Mouse (Mus musculus): ENCODE data around the gene Tfeb. TPM values are rescaled to one million over a fixed set of nuclear protein-coding genes. Genes with fewer than 3 reads are reported as not detected.

Tfeb gene
- polyA plus RNA-seq, 1 experiment from 2014 or later, result 2.2 TPM

- peak; percentile 96 for ATAC-seq
- peaks cover 3% of the 10 kb centered on the region; the same call in 1 of the 2 replicates for H3K27me3 ChIP-seq (replicated peaks; ENCODE audit: control insufficient read depth, insufficient read depth, low read length)
- WGBS, result under 1% methylated on average over 76 of the region's 82 CpGs
- peak within 1 kb of the TSS; percentile 89 for H3K9ac ChIP-seq (replicated peaks; ENCODE audit: low read depth, low read length)
- H3K4me2 ChIP-seq (ENCODE audit: low read length), result peak within 1 kb of the TSS; percentile 81
- H3K4me1 ChIP-seq (replicated peaks; ENCODE audit: control insufficient read depth, insufficient read depth, low read length), result peaks cover 10% of the 10 kb centered on the region
- peak within 1 kb of the TSS; percentile 40; the same call in 1 of the 2 replicates for H3K27ac ChIP-seq (ENCODE audit: low read length)
- H3K9me3 ChIP-seq (ENCODE audit: control insufficient read depth, low read length), result no peaks in the 10 kb centered on the region
- no peaks in the 10 kb centered on the region for H3K36me3 ChIP-seq (ENCODE audit: control insufficient read depth, insufficient read depth)
- peak within 1 kb of the TSS; percentile 77 for H3K4me3 ChIP-seq (replicated peaks; ENCODE audit: low read length)
These were observed 42.1 kb upstream of the Tfeb start, which contains the start of gene Prickle4 for GRCm38 (mm10) chr17:47694503-47695336. Gene Prickle4, minus strand, starts transcription at chr17:47694736.

- 0% methylated on average over 10 of the region's 23 CpGs for WGBS
- peak overlapping the region; percentile 40; the same call in 1 of the 2 replicates for H3K27ac ChIP-seq (ENCODE audit: low read length)
- no peaks in the 10 kb centered on the region for H3K36me3 ChIP-seq (ENCODE audit: control insufficient read depth, insufficient read depth)
- peak overlapping the region; percentile 77 for H3K4me3 ChIP-seq (replicated peaks; ENCODE audit: low read length)
- peak; percentile 23 for ATAC-seq
- peak overlapping the region; percentile 81 for H3K4me2 ChIP-seq (ENCODE audit: low read length)
- peak overlapping the region; percentile 89 for H3K9ac ChIP-seq (replicated peaks; ENCODE audit: low read depth, low read length)
- H3K9me3 ChIP-seq (ENCODE audit: control insufficient read depth, low read length), result no peaks in the 10 kb centered on the region
- H3K4me1 ChIP-seq (replicated peaks; ENCODE audit: control insufficient read depth, insufficient read depth, low read length), result peaks cover 8% of the 10 kb centered on the region
- peaks cover 3% of the 10 kb centered on the region; the same call in 1 of the 2 replicates for H3K27me3 ChIP-seq (replicated peaks; ENCODE audit: control insufficient read depth, insufficient read depth, low read length)
These were observed 41.5 kb upstream of the Tfeb start for GRCm38 (mm10) chr17:47695337-47695710.

GRCm38 (mm10) chr17:47698156-47698555 lies 38.7 kb upstream of the Tfeb start:
- Histone ChIP-seq H3K4me1 (replicated peaks; ENCODE audit: control insufficient read depth, insufficient read depth, low read length) (peaks cover 8% of the 10 kb centered on the region), H3K9ac (replicated peaks; ENCODE audit: low read depth, low read length) (no peak overlapping the region), H3K9me3 (ENCODE audit: control insufficient read depth, low read length) (no peaks in the 10 kb centered on the region), H3K4me3 (replicated peaks; ENCODE audit: low read length) (no peak overlapping the region), H3K27me3 (replicated peaks; ENCODE audit: control insufficient read depth, insufficient read depth, low read length) (peaks cover 3% of the 10 kb centered on the region; the same call in 1 of the 2 replicates), H3K4me2 (ENCODE audit: low read length) (no peak overlapping the region), H3K27ac (ENCODE audit: low read length) (no peak overlapping the region), H3K36me3 (ENCODE audit: control insufficient read depth, insufficient read depth) (no peaks in the 10 kb centered on the region)
- WGBS, result 86% methylated on average over 10 of the region's 10 CpGs
- no peak for ATAC-seq

DNA sequence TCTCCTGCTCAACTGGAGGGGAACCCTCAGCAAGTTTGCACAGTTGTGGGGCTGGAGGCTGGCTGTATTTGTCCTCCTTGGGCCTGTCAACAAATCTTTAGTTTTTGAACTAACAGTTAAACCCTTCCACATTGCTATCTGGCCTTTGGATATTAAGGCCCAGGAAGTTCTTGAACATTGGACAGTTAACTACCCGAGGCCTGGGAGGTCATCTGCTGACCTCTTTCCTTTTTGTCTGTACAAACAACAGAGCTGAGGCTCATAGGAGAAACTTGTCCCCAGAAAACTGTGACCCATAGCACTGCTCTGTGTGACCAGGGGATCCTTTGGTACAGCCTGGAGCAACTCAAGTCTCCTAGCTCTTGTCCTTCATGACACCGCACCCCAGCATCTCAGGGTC lies 37.8 kb upstream of the Tfeb start:
- ATAC-seq, result no peak
- H3K4me3 ChIP-seq (replicated peaks; ENCODE audit: low read length), result no peak overlapping the region
- no peaks in the 10 kb centered on the region for H3K9me3 ChIP-seq (ENCODE audit: control insufficient read depth, low read length)
- no peak overlapping the region for H3K4me2 ChIP-seq (ENCODE audit: low read length)
- no peaks in the 10 kb centered on the region for H3K27me3 ChIP-seq (replicated peaks; ENCODE audit: control insufficient read depth, insufficient read depth, low read length)
- WGBS, result 86% methylated on average over 2 of the region's 2 CpGs
- H3K4me1 ChIP-seq (replicated peaks; ENCODE audit: control insufficient read depth, insufficient read depth, low read length), result peaks cover 7% of the 10 kb centered on the region
- H3K9ac ChIP-seq (replicated peaks; ENCODE audit: low read depth, low read length), result no peak overlapping the region
- H3K27ac ChIP-seq (ENCODE audit: low read length), result no peak overlapping the region
- no peaks in the 10 kb centered on the region for H3K36me3 ChIP-seq (ENCODE audit: control insufficient read depth, insufficient read depth)

- Histone ChIP-seq H3K4me3 (replicated peaks; ENCODE audit: low read length) (no peak overlapping the region), H3K27ac (ENCODE audit: low read length) (no peak overlapping the region), H3K4me1 (replicated peaks; ENCODE audit: control insufficient read depth, insufficient read depth, low read length) (no peaks in the 10 kb centered on the region), H3K9ac (replicated peaks; ENCODE audit: low read depth, low read length) (no peak overlapping the region), H3K27me3 (replicated peaks; ENCODE audit: control insufficient read depth, insufficient read depth, low read length) (no peaks in the 10 kb centered on the region), H3K4me2 (ENCODE audit: low read length) (no peak overlapping the region), H3K9me3 (ENCODE audit: control insufficient read depth, low read length) (no peaks in the 10 kb centered on the region), H3K36me3 (ENCODE audit: control insufficient read depth, insufficient read depth) (no peaks in the 10 kb centered on the region)
- WGBS, result 75% methylated on average over 9 of the region's 9 CpGs
- ATAC-seq, result peak; percentile 18; the same call in 1 of the 2 replicates
These were observed 35.0 kb upstream of the Tfeb start for GRCm38 (mm10) chr17:47701793-47702192.

DNA sequence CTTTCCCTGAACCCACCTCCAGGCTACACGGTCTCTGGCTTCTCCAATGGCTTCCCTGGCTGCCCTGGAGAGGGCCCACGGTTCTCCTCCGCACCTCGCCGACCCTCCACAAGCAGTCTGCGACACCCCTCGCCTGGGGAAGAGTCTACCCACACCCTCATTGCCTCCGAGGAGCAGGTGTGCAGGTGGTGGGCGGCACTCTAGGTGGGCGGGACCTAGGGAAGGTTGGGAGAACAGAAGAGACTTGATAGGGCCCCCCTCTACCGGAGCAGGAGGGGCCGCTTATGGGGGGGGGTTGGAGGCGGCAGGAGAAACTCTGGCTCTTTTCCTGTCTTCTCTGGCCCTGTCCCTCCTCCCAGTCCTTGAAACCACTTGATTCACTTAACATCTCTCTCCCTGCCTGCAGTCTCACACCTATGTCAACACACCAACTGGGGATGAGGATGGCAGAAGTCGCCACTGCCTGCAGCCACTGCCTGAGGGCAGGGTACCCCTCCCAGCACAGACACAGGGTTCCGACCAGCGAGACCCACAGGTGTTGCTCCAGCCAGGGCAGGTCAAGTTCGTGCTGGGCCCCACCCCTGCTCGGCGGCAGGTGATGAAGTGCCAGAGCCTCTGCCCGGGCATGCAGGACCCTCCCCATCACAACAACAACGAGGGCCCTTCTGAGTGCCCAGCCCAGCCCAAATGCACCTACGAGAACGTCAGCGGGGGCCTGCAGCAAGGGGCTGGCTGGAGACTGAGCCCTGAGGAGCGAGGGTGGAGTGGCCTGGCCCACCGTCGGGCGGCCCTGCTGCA lies 34.1 kb upstream of the Tfeb start:
- no peak overlapping the region for H3K4me3 ChIP-seq (replicated peaks; ENCODE audit: low read length)
- H3K27ac ChIP-seq (ENCODE audit: low read length), result no peak overlapping the region
- no peaks in the 10 kb centered on the region for H3K9me3 ChIP-seq (ENCODE audit: control insufficient read depth, low read length)
- H3K36me3 ChIP-seq (ENCODE audit: control insufficient read depth, insufficient read depth), result no peaks in the 10 kb centered on the region
- no peak overlapping the region for H3K9ac ChIP-seq (replicated peaks; ENCODE audit: low read depth, low read length)
- H3K4me1 ChIP-seq (replicated peaks; ENCODE audit: control insufficient read depth, insufficient read depth, low read length), result no peaks in the 10 kb centered on the region
- H3K4me2 ChIP-seq (ENCODE audit: low read length), result no peak overlapping the region
- H3K27me3 ChIP-seq (replicated peaks; ENCODE audit: control insufficient read depth, insufficient read depth, low read length), result no peaks in the 10 kb centered on the region
- 60% methylated on average over 27 of the region's 28 CpGs for WGBS
- ATAC-seq, result no peak

- H3K9ac ChIP-seq (replicated peaks; ENCODE audit: low read depth, low read length), result no peak overlapping the region
- H3K27ac ChIP-seq (ENCODE audit: low read length), result no peak overlapping the region
- no peak overlapping the region for H3K4me3 ChIP-seq (replicated peaks; ENCODE audit: low read length)
- H3K36me3 ChIP-seq (ENCODE audit: control insufficient read depth, insufficient read depth), result no peaks in the 10 kb centered on the region
- H3K4me1 ChIP-seq (replicated peaks; ENCODE audit: control insufficient read depth, insufficient read depth, low read length), result no peaks in the 10 kb centered on the region
- 29% methylated on average over 19 of the region's 20 CpGs for WGBS
- no peaks in the 10 kb centered on the region for H3K9me3 ChIP-seq (ENCODE audit: control insufficient read depth, low read length)
- no peak for ATAC-seq
- H3K27me3 ChIP-seq (replicated peaks; ENCODE audit: control insufficient read depth, insufficient read depth, low read length), result no peaks in the 10 kb centered on the region
- no peak overlapping the region for H3K4me2 ChIP-seq (ENCODE audit: low read length)
These were observed 33.3 kb upstream of the Tfeb start for GRCm38 (mm10) chr17:47703556-47703955.

- H3K27me3 ChIP-seq (replicated peaks; ENCODE audit: control insufficient read depth, insufficient read depth, low read length), result no peaks in the 10 kb centered on the region
- ATAC-seq, result no peak
- H3K4me1 ChIP-seq (replicated peaks; ENCODE audit: control insufficient read depth, insufficient read depth, low read length), result no peaks in the 10 kb centered on the region
- H3K36me3 ChIP-seq (ENCODE audit: control insufficient read depth, insufficient read depth), result no peaks in the 10 kb centered on the region
- WGBS, result 79% methylated on average over 4 of the region's 4 CpGs
- H3K4me3 ChIP-seq (replicated peaks; ENCODE audit: low read length), result no peak overlapping the region
- H3K27ac ChIP-seq (ENCODE audit: low read length), result no peak overlapping the region
- H3K9me3 ChIP-seq (ENCODE audit: control insufficient read depth, low read length), result no peaks in the 10 kb centered on the region
- H3K4me2 ChIP-seq (ENCODE audit: low read length), result no peak overlapping the region
- no peak overlapping the region for H3K9ac ChIP-seq (replicated peaks; ENCODE audit: low read depth, low read length)
These were observed 32.1 kb upstream of the Tfeb start for GRCm38 (mm10) chr17:47704692-47705091.

- no peak overlapping the region for H3K9ac ChIP-seq (replicated peaks; ENCODE audit: low read depth, low read length)
- no peaks in the 10 kb centered on the region for H3K9me3 ChIP-seq (ENCODE audit: control insufficient read depth, low read length)
- no peak overlapping the region for H3K4me2 ChIP-seq (ENCODE audit: low read length)
- no peak overlapping the region for H3K27ac ChIP-seq (ENCODE audit: low read length)
- 70% methylated on average over 1 of the region's 1 CpGs for whole genome bisulfite sequencing
- no peak for ATAC-seq
- H3K36me3 ChIP-seq (ENCODE audit: control insufficient read depth, insufficient read depth), result no peaks in the 10 kb centered on the region
- no peaks in the 10 kb centered on the region for H3K27me3 ChIP-seq (replicated peaks; ENCODE audit: control insufficient read depth, insufficient read depth, low read length)
- H3K4me3 ChIP-seq (replicated peaks; ENCODE audit: low read length), result no peak overlapping the region
- no peaks in the 10 kb centered on the region for H3K4me1 ChIP-seq (replicated peaks; ENCODE audit: control insufficient read depth, insufficient read depth, low read length)
These were observed 30.6 kb upstream of the Tfeb start for GRCm38 (mm10) chr17:47706196-47706595.
